Mouse (Mus musculus) neural tube, embryonic 11.5 days (tissue): ENCODE data around the gene Tesk2. TPM values are rescaled to one million over a fixed set of nuclear protein-coding genes. Genes with fewer than 3 reads are reported as not detected.
A peak's percentile ranks its signal among the peaks of the same experiment; 100 is the strongest.

Source experiments
- ATAC-seq: fragments of 200-750 bp; cut with Nextera tagmentation; 2 replicates; pipeline ENCODE4 v1.8.0; 2017; ENCODE audit warnings: moderate number of reproducible peaks, mild to moderate bottlenecking, moderate TSS enrichment, moderate library complexity; ENCODE audit not compliant: insufficient read depth, low FRiP score, low TSS enrichment
- DNase-seq: peaks from one replicate; pipeline ENCODE4 v3.0.0-alpha.2; 2015; ENCODE audit warnings: low spot score
- H3K27ac ChIP-seq: fragments of 300-500 bp; sonication (generic); 2 replicates; pipeline ENCODE4 v1.5.1; 2014; ENCODE audit warnings: low read depth, mild to moderate bottlenecking, low read length
- H3K27me3 ChIP-seq: fragments of 300-500 bp; sonication (generic); 2 replicates; pipeline ENCODE4 v1.6.1; 2014; ENCODE audit warnings: mild to moderate bottlenecking, low read length, mixed read lengths; ENCODE audit not compliant: control insufficient read depth, insufficient read depth
- H3K36me3 ChIP-seq: fragments of 300-500 bp; sonication (generic); 2 replicates; pipeline ENCODE4 v1.6.1; 2014; ENCODE audit warnings: mild to moderate bottlenecking, low read length, moderate library complexity, mixed read lengths; ENCODE audit not compliant: control insufficient read depth, insufficient read depth
- H3K4me1 ChIP-seq: fragments of 300-500 bp; sonication (generic); 2 replicates; pipeline ENCODE4 v1.6.1; 2014; ENCODE audit warnings: low read length, mixed read lengths; ENCODE audit not compliant: control insufficient read depth, insufficient read depth
- H3K4me2 ChIP-seq: fragments of 300-500 bp; sonication (generic); 2 replicates; pipeline ENCODE4 v1.6.1; 2014; ENCODE audit warnings: low read depth, mild to moderate bottlenecking, moderate library complexity
- H3K4me3 ChIP-seq: fragments of 300-500 bp; sonication (generic); 2 replicates; pipeline ENCODE4 v1.5.1; 2014; ENCODE audit warnings: low read depth, low read length
- H3K9ac ChIP-seq: fragments of 300-500 bp; sonication (generic); 2 replicates; pipeline ENCODE4 v1.6.1; 2014; ENCODE audit warnings: mild to moderate bottlenecking, low read length
- H3K9me3 ChIP-seq: fragments of 300-500 bp; sonication (generic); 2 replicates; pipeline ENCODE4 v1.6.1; 2016; ENCODE audit warnings: low read length; ENCODE audit not compliant: control insufficient read depth
- WGBS: fragments of 180-500 bp; shearing (Covaris S2); extraction: QIAGEN DNeasy Blood & Tissue Kit; methylation state at CpG from one replicate; pipeline ENCODE4 v1.1.7; 2014; 5-methylcytosine and 5-hydroxymethylcytosine counted together
- polyA plus RNA-seq: library from polyadenylated mRNA; unstranded; fragments of >200 nt; fragmentation: Nextera tagmentation; extraction: Ambion mirVana; gene quantifications from 2 replicates; pipeline ENCODE4 v1.2.1, GENCODE M21; 2014

Gene Tesk2
- polyA plus RNA-seq, 1 experiment from 2014 or later: 9.8 TPM

DNA sequence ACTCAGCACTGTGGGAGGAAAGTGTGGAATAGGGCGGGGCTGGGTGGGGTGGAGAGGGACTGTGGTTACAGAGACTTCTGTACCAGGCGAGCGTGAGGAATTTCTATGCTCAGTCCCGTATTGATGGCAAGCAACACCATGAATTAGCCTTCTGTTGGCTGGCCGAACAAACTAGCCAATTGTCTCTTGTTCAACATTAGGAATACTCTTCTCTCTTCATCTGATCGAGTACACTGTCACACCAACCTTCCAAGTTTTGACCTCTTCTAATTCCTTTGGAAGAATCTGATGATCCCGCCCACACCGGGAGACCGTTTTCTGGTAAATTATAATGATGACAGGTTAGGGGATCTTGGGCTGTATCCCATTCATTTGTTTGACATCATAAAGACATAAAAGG lies 13.1 kb upstream of the Tesk2 start:
- peak overlapping the region; percentile 56 for H3K9ac ChIP-seq
- no peak for DNase-seq
- H3K9me3 ChIP-seq: no peaks in the 10 kb centered on the region
- peaks cover 2% of the 10 kb centered on the region; the same call in 1 of the 2 replicates for H3K36me3 ChIP-seq
- peak overlapping the region; percentile 52 for H3K4me2 ChIP-seq
- WGBS: 31% methylated on average over 9 of the region's 9 CpGs
- peaks cover 3% of the 10 kb centered on the region for H3K4me1 ChIP-seq
- 0 out of 2 replicates have a peak, but pooled peaks have one; percentile 2 for ATAC-seq
- no peak overlapping the region for H3K27ac ChIP-seq
- peak overlapping the region; percentile 39 for H3K4me3 ChIP-seq
- no peaks in the 10 kb centered on the region for H3K27me3 ChIP-seq

DNA sequence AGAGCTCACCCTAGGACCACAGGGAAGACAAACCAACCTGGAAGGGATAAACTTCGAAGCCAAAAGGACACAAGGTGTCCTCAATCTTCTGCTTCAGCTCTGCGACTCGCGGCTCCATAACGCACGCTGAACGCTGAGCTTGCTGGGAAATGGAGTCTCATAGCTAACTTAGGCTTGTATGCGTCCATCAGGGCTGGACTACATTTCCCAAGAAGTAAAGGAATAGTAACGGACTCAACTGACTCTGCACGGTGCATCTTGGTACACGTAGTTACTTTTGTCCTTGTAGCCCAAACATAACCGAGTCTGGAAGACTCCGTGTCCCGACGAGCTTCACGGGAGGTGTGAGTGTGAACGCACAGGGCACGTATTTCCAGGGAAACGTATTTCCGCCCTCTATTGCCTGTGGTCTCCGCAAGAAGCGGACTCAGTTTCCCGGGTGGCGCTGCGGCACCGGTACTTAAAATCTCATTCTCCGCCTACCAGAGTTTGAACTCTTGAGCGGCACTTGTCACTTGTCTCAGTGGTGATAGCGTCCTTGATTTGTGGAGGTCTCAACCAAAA lies 12.5 kb upstream of the Tesk2 start, which contains the start of the genes Mmachc and Ccdc163:
TSS of gene Mmachc (minus strand) at position 206 of the 564 bp plus-strand sequence.
TSS of gene Ccdc163 (plus strand) at position 309 of the 564 bp plus-strand sequence.
- no peak within 1 kb of the TSS for H3K27ac ChIP-seq
- peaks cover 3% of the 10 kb centered on the region for H3K4me1 ChIP-seq
- WGBS: under 1% methylated on average over 29 of the region's 29 CpGs

DNA sequence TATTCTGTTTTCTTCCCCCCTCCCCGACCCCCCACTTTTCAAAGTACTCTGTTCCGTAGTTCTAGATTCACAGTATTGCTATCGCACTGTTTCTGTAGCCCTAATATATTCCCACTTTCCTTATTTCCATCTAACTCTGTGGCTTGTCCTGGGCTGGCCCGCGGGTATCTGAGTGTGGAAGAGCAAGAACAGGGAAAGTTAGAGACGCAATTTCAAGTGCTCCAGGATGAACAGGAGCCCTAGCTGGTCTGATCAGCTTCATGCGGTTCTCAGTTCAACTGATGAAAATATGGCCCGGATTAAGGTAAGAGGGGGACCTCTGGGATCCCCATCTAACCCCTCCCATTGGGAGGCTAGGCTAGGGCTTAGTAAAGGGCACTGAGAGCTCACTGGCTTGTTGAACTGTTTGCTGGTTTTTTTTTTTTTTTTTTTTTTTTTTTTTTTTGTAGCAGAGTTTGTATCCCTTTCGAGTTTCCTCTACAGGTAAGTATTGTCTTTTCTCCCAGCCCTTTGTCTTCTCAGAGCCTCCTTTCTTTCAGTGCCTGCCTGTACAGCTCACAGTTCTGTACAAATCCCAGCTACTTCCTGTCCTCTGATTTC lies 11.9 kb upstream of the Tesk2 start:
- Histone ChIP-seq H3K27me3 (no peaks in the 10 kb centered on the region), H3K9ac (peak overlapping the region; percentile 62), H3K36me3 (no peaks in the 10 kb centered on the region), H3K4me3 (peak overlapping the region; percentile 39), H3K9me3 (no peaks in the 10 kb centered on the region), H3K4me1 (peaks cover 3% of the 10 kb centered on the region), H3K4me2 (peak overlapping the region; percentile 72), H3K27ac (no peak overlapping the region)
- 9% methylated on average over 9 of the region's 9 CpGs for WGBS
- no peak; the same call in 1 of the 2 replicates for ATAC-seq
- DNase-seq: peak; percentile 15

More for the DNA sequence above, 12.5 kb upstream of the Tesk2 start, which contains the start of the genes Mmachc and Ccdc163:
- H3K4me3 ChIP-seq: peak within 1 kb of the TSS; percentile 39
- ATAC-seq (peak; percentile 98), DNase-seq (peak; percentile 91)
- H3K9ac ChIP-seq: peak within 1 kb of the TSS; percentile 62
- H3K36me3 ChIP-seq: peaks cover 2% of the 10 kb centered on the region; the same call in 1 of the 2 replicates
- H3K4me2 ChIP-seq: peak within 1 kb of the TSS; percentile 72
- H3K27me3 ChIP-seq: no peaks in the 10 kb centered on the region
- H3K9me3 ChIP-seq: no peaks in the 10 kb centered on the region

DNA sequence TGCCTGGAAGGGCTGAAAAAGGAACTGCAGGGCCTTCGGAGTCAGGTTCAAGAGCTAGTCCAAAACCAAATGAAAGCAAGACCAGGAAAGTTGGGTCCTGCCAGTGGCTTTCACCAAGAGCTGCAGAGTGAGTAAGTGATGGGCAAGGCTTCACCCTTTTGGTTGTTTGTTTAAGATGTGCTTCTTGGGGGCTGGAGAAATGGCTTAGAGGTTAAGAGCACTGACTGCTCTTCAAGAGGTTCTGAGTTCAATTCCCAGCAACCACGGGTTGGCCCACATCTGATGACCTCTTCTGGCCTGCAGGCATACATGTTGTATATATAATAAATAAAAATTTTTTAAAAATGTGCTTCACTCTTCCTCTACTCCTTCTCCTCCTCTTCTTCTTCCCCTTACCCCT lies 10.6 kb upstream of the Tesk2 start:
- no peak for ATAC-seq
- 91% methylated on average over 2 of the region's 2 CpGs for WGBS
- Histone ChIP-seq H3K9ac (no peak overlapping the region), H3K27me3 (no peaks in the 10 kb centered on the region), H3K36me3 (no peaks in the 10 kb centered on the region), H3K9me3 (no peaks in the 10 kb centered on the region), H3K27ac (no peak overlapping the region), H3K4me3 (no peak overlapping the region), H3K4me2 (no peak overlapping the region), H3K4me1 (peaks cover 3% of the 10 kb centered on the region)
- no peak for DNase-seq

DNA sequence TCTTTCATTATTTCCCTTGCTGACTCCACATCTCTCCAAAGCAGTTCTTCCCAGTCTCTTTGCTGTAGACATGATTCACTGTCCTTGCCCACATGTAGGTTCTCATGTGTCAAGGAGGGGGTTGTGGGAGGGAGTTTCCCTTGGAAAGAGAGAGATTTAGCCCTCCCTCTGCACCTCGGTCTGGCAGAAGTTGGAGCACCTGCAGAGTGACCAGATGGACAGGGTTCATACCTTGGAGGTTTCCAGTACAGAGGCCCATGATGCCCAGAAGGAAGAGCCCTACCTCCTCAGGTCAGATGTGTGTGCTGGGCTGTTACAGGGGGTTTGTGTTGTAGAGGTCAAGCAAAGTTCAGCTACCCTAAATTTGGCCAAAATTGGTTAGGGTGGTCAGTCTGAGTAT lies 8.2 kb upstream of the Tesk2 start:
- ATAC-seq (no peak), DNase-seq (no peak)
- Histone ChIP-seq H3K9ac (no peak overlapping the region), H3K4me1 (peaks cover under 1% of the 10 kb centered on the region), H3K4me3 (no peak overlapping the region), H3K27me3 (no peaks in the 10 kb centered on the region), H3K4me2 (no peak overlapping the region), H3K27ac (no peak overlapping the region), H3K9me3 (no peaks in the 10 kb centered on the region), H3K36me3 (no peaks in the 10 kb centered on the region)
- WGBS: 78% methylated on average over 1 of the region's 1 CpGs

DNA sequence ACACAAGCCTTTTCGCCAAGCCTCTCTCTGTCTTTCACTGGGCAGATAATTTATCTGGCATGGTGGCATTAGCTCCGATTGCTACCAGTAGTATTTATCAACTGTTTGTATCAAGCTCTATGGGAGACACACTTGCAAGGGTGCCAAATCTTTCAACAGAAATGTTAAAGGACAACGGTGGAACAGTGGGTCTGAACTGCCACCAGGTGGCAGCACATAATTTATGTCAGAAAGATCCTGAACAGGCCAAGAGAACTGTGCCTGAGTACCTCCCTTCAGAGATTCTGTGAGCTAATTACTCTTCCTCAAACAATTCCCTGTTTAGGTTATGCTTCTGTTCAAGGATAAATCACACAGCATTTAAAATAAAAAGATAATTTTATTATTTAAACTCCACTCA lies 1.4 kb upstream of the Tesk2 start:
- Histone ChIP-seq H3K27me3 (no peaks in the 10 kb centered on the region), H3K4me3 (no peak overlapping the region), H3K36me3 (no peaks in the 10 kb centered on the region), H3K4me2 (no peak overlapping the region), H3K4me1 (no peaks in the 10 kb centered on the region), H3K27ac (no peak overlapping the region), H3K9me3 (no peaks in the 10 kb centered on the region), H3K9ac (no peak overlapping the region)
- no peak for ATAC-seq
- peak; percentile 69 for DNase-seq
- 28% methylated on average over 3 of the region's 3 CpGs for WGBS

DNA sequence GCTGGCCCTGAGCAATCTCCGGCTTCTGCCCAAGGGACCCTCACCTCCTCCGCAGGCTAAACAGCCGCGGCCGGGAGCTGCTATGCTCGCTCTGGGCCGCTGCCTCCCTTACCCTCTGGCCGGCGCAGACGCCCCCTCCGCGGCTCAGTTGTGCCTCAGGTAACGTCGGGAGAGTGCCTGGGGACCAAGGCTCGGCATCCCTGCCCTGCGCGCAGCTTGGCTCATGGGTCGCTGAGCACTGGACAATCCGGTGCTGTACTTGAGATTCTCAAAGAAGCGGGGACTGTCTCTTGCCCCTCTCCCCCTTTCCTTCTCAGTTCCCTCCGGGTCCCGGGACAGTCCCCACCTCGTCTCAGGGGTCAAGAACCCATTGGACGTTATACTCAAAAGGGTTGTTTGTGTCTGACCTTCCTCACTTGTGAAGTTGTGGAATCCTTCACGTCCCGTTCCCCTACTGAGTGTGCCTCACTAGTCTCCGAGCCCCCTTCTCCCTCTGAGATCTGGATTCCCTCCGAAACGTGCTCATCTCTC lies 415 bp downstream of the Tesk2 start:
- ATAC-seq (no peak; the same call in 1 of the 2 replicates), DNase-seq (no peak)
- Histone ChIP-seq H3K27ac (peak overlapping the region; percentile 60), H3K4me3 (peak overlapping the region; percentile 66), H3K9ac (peak overlapping the region; percentile 65), H3K27me3 (no peaks in the 10 kb centered on the region), H3K4me1 (no peaks in the 10 kb centered on the region), H3K36me3 (no peaks in the 10 kb centered on the region), H3K9me3 (no peaks in the 10 kb centered on the region), H3K4me2 (peak overlapping the region; percentile 64)
- WGBS: under 1% methylated on average over 29 of the region's 29 CpGs

DNA sequence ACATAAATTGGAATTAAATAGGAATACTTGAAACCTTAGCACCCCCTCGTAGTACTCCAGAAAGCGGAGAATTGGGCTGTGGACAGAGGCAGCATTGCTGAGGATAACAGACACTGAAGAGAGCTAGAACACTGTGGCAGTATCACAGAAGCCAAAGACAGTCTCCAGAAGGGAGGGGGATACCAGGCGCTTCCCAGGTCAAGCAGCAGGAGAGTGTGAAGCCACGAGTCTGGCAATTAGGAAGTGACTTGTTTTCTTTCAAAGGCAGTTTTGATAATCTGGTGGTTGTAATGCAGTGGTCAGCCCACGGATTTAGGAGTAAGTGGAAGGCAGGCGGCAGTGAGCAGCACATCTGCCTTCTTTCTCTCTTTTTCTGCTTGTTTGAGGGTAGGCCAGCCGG lies 1.5 kb downstream of the Tesk2 start:
- H3K9ac ChIP-seq: no peak overlapping the region
- H3K27ac ChIP-seq: no peak overlapping the region
- no peaks in the 10 kb centered on the region for H3K9me3 ChIP-seq
- H3K4me3 ChIP-seq: no peak overlapping the region
- H3K4me2 ChIP-seq: no peak overlapping the region
- DNase-seq (no peak), ATAC-seq (no peak)
- no peaks in the 10 kb centered on the region for H3K27me3 ChIP-seq
- H3K4me1 ChIP-seq: no peaks in the 10 kb centered on the region
- no peaks in the 10 kb centered on the region for H3K36me3 ChIP-seq
- 37% methylated on average over 7 of the region's 7 CpGs for WGBS

DNA sequence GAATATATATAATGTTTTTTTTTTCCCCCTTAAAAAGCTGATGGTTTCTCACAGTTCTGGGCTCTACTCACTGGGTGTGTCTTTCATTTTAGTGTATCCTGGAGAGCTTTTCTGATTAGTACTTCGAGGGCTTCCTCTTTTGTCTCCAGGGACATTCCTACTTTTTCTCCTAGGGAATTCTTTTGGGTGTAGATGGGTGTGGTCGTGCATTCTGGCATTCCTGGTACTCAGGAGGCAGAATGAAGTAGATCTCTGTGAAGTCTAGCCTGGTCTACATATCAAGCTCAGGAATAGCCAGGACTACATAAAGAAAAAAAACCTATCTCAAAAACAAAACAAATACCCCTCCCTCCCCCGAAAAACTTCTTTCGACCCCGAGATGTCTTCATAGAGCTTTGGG lies 4.7 kb downstream of the Tesk2 start:
- H3K4me3 ChIP-seq: no peak overlapping the region
- ATAC-seq (no peak), DNase-seq (no peak)
- H3K4me1 ChIP-seq: no peaks in the 10 kb centered on the region
- H3K4me2 ChIP-seq: no peak overlapping the region
- H3K36me3 ChIP-seq: no peaks in the 10 kb centered on the region
- WGBS: 88% methylated on average over 5 of the region's 5 CpGs
- H3K9me3 ChIP-seq: no peaks in the 10 kb centered on the region
- no peak overlapping the region for H3K9ac ChIP-seq
- H3K27ac ChIP-seq: no peak overlapping the region
- H3K27me3 ChIP-seq: no peaks in the 10 kb centered on the region
